Mouse (Mus musculus) central nervous system, embryonic 18 days (tissue): ENCODE results near the gene Olfr59. TPM values are rescaled to one million over a fixed set of nuclear protein-coding genes. Genes with fewer than 3 reads are reported as not detected.

ENCODE experiments used
- polyA plus RNA-seq: library from polyadenylated mRNA; depleted of rRNA; stranded (reverse); fragments of >200 nt; gene quantifications from 2 replicates; pipeline ENCODE4 v1.2.3, GENCODE M21; 2012; rRNA removed

The Olfr59 gene
- not detected in 2 replicates for polyA plus RNA-seq

DNA sequence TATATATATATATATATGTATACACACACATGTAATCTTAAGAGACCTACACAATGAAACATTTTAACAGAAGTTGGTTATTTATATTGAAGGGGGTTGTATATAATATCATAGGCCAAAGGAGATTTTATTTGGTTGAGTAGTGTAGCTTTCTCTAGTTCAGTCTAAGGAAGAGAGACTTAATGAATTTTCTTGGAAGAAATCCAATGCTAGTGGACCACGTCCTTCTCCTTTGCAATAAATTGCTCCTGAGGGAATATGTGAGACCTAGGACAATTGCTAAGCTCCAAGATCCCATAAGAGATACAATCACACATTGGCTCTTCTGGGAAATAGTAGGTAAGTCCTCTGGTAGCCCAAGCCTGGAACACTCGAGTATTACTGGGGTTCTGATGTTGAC, at the start of gene Olfr59:
Gene Olfr59, plus strand, starts transcription at position 301 of the 400 bp plus-strand sequence.

DNA sequence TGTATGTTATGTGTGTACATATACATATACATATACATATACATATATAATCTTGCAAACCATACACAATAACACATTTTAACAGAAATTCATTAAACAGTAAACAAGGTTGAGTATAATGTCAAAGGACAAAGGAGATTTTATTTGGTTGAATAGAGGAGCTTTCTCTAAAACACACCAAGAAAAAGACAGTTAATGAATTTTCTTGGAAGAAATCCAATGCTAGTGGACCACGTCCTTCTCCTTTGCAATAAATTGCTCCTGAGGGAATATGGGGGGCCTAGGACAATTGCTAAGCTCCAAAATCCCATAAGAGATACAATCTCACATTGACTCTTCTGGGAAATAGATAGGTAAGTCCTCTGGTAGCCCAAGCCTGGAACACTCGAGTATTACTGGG, 24.0 kb upstream of the Olfr59 start, which contains the start of gene Olfr406:
Gene Olfr406, plus strand, starts transcription at position 301 of the 400 bp plus-strand sequence.

DNA sequence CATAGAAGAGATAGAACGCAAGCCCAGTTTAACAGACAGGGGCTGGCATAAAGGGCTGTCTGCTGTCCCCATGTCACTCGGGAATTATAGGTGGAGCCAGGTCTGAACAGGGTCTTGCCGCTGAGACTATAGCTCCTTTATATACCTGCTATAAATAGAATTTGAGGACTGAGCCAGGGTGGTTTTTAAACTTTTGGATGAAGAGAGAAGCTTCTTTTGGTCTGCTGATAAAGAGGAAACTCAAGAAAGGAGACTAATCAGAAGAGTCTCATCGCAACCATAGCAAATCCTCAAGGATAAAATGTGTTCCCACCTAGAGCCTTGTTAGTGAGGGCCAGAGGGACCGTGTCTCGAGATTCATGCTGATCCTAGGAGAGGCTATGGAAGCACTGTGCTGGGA, 54.4 kb downstream of the Olfr59 start, which contains the start of gene Olfr410:
Gene Olfr410, minus strand, starts transcription at position 101 of the 400 bp plus-strand sequence.

Other genes with a start within 250 kb of the Olfr59 start
- gene Olfr139, start 227.2 kb upstream of the Olfr59 start, polyA plus RNA-seq = not detected in 2 replicates
- gene Olfr399, start 227.1 kb upstream of the Olfr59 start, polyA plus RNA-seq = not detected in 2 replicates
- not detected in 2 replicates for gene Zfp616, start 213.8 kb upstream of the Olfr59 start, polyA plus RNA-seq
- gene Olfr401, start 170.0 kb upstream of the Olfr59 start, polyA plus RNA-seq = not detected in 2 replicates
- gene Olfr402, start 130.2 kb upstream of the Olfr59 start, polyA plus RNA-seq = not detected in 2 replicates
- gene Olfr403, start 97.5 kb upstream of the Olfr59 start, polyA plus RNA-seq = not detected in 2 replicates
- not detected in 2 replicates for gene Olfr43, start 72.4 kb upstream of the Olfr59 start, polyA plus RNA-seq
- not detected in 2 replicates for gene Olfr406, start 23.9 kb upstream of the Olfr59 start, polyA plus RNA-seq
- not detected in 2 replicates for gene Olfr410, start 54.3 kb downstream of the Olfr59 start, polyA plus RNA-seq
- gene Olfr411, start 68.9 kb downstream of the Olfr59 start, polyA plus RNA-seq = not detected in 2 replicates
- not detected in 2 replicates for gene Olfr412, start 78.3 kb downstream of the Olfr59 start, polyA plus RNA-seq